Mouse (Mus musculus) intestine, embryonic 14.5 days (tissue): ENCODE measurements around the gene Tox3. TPM values are rescaled to one million over a fixed set of nuclear protein-coding genes. Genes with fewer than 3 reads are reported as not detected.
A peak's percentile ranks its signal among the peaks of the same experiment; 100 is the strongest.

Source experiments
- ATAC-seq: fragments of 200-750 bp; cut with Nextera tagmentation; replicated peaks from 2 replicates; pipeline ENCODE4 v1.8.0; 2017; ENCODE audit warnings: low read depth, moderate number of reproducible peaks, moderate TSS enrichment, moderate library complexity; ENCODE audit not compliant: low FRiP score, low TSS enrichment
- DNase-seq: peaks from one replicate; pipeline ENCODE4 v3.0.0-alpha.2; 2018; ENCODE audit warnings: low spot score
- H3K27ac ChIP-seq: fragments of 300-500 bp; sonication (generic); 2 replicates; pipeline ENCODE4 v1.5.1; 2014; ENCODE audit warnings: low read depth, mild to moderate bottlenecking, control low read depth
- H3K27me3 ChIP-seq: fragments of 300-500 bp; sonication (generic); replicated peaks from 2 replicates; pipeline ENCODE4 v1.6.1; 2014; ENCODE audit warnings: low read length, control low read depth; ENCODE audit not compliant: control insufficient read depth, insufficient read depth
- H3K36me3 ChIP-seq: fragments of 300-500 bp; sonication (generic); 2 replicates; pipeline ENCODE4 v1.6.1; 2014; ENCODE audit warnings: low read length, control low read depth; ENCODE audit not compliant: control insufficient read depth, insufficient read depth
- H3K4me1 ChIP-seq: fragments of 300-500 bp; sonication (generic); replicated peaks from 2 replicates; pipeline ENCODE4 v1.6.1; 2014; ENCODE audit warnings: low read length, control low read depth, mixed read lengths; ENCODE audit not compliant: control insufficient read depth, insufficient read depth
- H3K4me2 ChIP-seq: fragments of 300-500 bp; sonication (generic); 2 replicates; pipeline ENCODE4 v1.6.1; 2014; ENCODE audit warnings: low read length
- H3K4me3 ChIP-seq: fragments of 300-500 bp; sonication (generic); 2 replicates; pipeline ENCODE4 v1.5.1; 2014; ENCODE audit warnings: low read depth, low read length, control low read depth, mixed read lengths
- H3K9ac ChIP-seq: fragments of 300-500 bp; sonication (generic); 2 replicates; pipeline ENCODE4 v1.6.1; 2014; ENCODE audit warnings: mild to moderate bottlenecking, low read length
- H3K9me3 ChIP-seq: fragments of 300-500 bp; sonication (generic); 2 replicates; pipeline ENCODE4 v1.6.1; 2016; ENCODE audit warnings: low read length, control low read depth; ENCODE audit not compliant: control insufficient read depth
- whole genome bisulfite sequencing: fragments of 180-500 bp; shearing (Covaris S2); extraction: QIAGEN DNeasy Blood & Tissue Kit; methylation state at CpG from one replicate; pipeline ENCODE4 v1.1.7; 2014; 5-methylcytosine and 5-hydroxymethylcytosine counted together
- polyA plus RNA-seq: library from polyadenylated mRNA; unstranded; fragments of >200 nt; fragmentation: Nextera tagmentation; extraction: Ambion mirVana; gene quantifications from 2 replicates; pipeline ENCODE4 v1.2.1, GENCODE M21; 2014

Tox3 gene
- polyA plus RNA-seq, 1 experiment from 2014 or later: 8.5 TPM

DNA sequence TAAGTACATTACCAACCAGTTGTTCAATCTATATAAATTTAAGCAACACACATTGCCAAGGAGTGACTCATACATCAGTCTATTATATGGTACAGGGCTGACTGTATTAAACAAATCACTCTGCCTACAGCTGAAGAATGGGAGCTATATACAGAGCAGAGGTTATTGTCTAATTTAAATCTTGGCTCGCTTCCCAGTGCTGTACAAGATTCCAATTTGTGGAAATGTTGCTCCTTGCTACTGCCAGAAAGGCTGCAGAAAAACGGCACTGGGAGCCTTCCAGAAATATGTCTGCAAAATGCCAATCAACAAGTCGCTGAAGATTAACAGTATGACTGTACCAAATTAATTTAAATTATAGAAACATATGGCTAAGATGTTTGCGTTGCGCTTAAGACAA, 45.9 kb downstream of the Tox3 start:
- H3K27ac ChIP-seq: peak overlapping the region; percentile 77
- peak; percentile 88 for ATAC-seq
- H3K27me3 ChIP-seq: no peaks in the 10 kb centered on the region
- peaks cover 32% of the 10 kb centered on the region for H3K4me1 ChIP-seq
- H3K36me3 ChIP-seq: no peaks in the 10 kb centered on the region
- WGBS: 29% methylated on average over 5 of the region's 5 CpGs
- H3K9me3 ChIP-seq: peaks cover 5% of the 10 kb centered on the region; the same call in 1 of the 2 replicates
- no peak overlapping the region for H3K9ac ChIP-seq
- DNase-seq: peak; percentile 57
- no peak overlapping the region for H3K4me3 ChIP-seq
- peak overlapping the region; percentile 30 for H3K4me2 ChIP-seq

DNA sequence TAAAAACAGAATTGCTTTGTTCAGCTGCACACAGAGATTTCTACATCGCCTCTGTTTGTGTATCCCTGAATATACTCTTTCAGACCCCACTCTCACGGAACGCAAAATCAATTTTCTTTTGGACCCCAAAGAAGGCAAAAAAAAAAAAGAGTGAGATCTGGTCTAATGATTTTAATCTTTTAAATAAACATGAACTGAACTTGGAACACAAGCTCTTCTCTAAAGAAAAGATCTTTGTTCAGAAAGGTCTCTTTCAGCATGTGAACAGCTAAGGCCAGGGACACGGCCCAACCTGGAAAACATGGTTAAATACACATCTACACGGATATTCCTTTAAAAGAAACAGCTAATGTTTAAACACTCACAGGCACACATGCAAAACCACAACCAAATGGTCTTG, 46.6 kb downstream of the Tox3 start:
- Histone ChIP-seq H3K36me3 (no peaks in the 10 kb centered on the region), H3K4me1 (peaks cover 32% of the 10 kb centered on the region), H3K4me3 (no peak overlapping the region), H3K9me3 (peaks cover 2% of the 10 kb centered on the region; the same call in 1 of the 2 replicates), H3K4me2 (0 out of 2 replicates have a peak overlapping the region, but pooled peaks have one; percentile 1), H3K27ac (peak overlapping the region; percentile 77; the same call in 1 of the 2 replicates), H3K27me3 (no peaks in the 10 kb centered on the region), H3K9ac (no peak overlapping the region)
- DNase-seq (no peak), ATAC-seq (no peak)
- 40% methylated on average over 5 of the region's 5 CpGs for WGBS

DNA sequence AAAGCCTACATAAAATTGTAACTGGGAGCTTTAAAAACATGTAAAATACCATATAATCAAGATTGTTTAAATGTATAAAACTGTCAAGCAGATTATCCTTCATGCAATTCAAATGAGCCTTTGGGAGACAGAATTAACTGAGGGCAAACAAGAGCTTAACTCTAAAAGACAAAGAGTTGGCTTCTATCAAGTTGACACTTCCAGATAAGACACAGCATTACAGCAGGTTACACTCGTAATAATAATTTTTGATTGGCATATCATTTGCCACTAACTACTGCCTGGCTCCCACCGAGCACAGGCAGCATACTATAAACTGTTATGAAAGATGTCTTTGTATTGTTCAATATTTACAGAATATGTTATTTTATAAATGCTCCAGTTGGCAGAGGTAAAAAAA, 47.2 kb downstream of the Tox3 start:
- H3K27ac ChIP-seq: no peak overlapping the region
- H3K9me3 ChIP-seq: no peaks in the 10 kb centered on the region
- peaks cover 32% of the 10 kb centered on the region for H3K4me1 ChIP-seq
- H3K36me3 ChIP-seq: no peaks in the 10 kb centered on the region
- H3K4me2 ChIP-seq: no peak overlapping the region
- no peaks in the 10 kb centered on the region for H3K27me3 ChIP-seq
- DNase-seq (no peak), ATAC-seq (no peak)
- 16% methylated on average over 2 of the region's 2 CpGs for WGBS
- H3K4me3 ChIP-seq: no peak overlapping the region
- no peak overlapping the region for H3K9ac ChIP-seq

DNA sequence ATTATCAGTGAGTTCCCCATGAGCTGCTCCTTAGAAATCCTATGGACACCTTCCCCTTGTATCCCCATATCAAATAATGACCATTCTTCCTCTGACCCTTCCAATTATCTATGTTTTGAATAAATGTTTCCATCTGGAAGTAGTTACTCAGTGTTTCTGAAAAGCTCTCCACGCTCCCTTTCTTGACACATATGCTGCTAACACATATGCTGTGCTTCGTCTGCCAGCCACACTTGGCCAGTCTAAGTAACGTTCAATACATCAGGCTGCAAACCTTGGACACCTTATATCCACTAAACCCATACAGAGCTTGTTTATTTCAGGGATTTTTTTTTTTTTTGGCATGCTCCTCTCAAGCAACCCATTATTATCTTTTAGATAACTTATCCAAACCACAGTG, 54.1 kb downstream of the Tox3 start:
- no peak overlapping the region for H3K9ac ChIP-seq
- no peak overlapping the region for H3K4me2 ChIP-seq
- 0 out of 2 replicates have a peak, but pooled peaks cover 3% of the 10 kb centered on the region for H3K4me1 ChIP-seq
- 79% methylated on average over 3 of the region's 3 CpGs for WGBS
- no peak overlapping the region for H3K4me3 ChIP-seq
- ATAC-seq: no peak
- DNase-seq: no peak
- no peaks in the 10 kb centered on the region for H3K9me3 ChIP-seq
- H3K36me3 ChIP-seq: no peaks in the 10 kb centered on the region
- no peak overlapping the region for H3K27ac ChIP-seq
- no peaks in the 10 kb centered on the region for H3K27me3 ChIP-seq

DNA sequence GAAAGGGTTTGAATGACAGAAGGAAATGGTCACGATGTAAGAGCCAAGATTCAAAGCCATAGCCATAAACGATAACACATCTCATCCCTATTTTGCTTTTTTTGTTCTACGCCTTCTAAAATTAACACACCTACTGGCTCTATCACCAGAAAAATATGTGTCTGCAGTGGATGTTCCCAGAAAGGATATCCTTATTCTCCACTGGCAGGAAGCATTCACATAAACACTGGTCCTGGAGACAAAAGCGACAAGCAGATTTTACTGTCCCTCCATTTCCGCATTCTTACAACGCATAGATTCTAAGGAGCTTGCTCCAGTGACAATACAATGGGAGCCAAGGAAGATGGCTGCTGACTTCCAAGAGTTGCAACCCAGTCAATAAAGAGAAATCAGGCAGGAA, 57.3 kb downstream of the Tox3 start:
- no peaks in the 10 kb centered on the region for H3K9me3 ChIP-seq
- 0 out of 2 replicates have a peak, but pooled peaks cover 11% of the 10 kb centered on the region for H3K4me1 ChIP-seq
- no peak overlapping the region for H3K4me3 ChIP-seq
- H3K27ac ChIP-seq: no peak overlapping the region
- H3K36me3 ChIP-seq: no peaks in the 10 kb centered on the region
- DNase-seq: no peak
- ATAC-seq: no peak
- H3K4me2 ChIP-seq: no peak overlapping the region
- no peak overlapping the region for H3K9ac ChIP-seq
- no peaks in the 10 kb centered on the region for H3K27me3 ChIP-seq
- 79% methylated on average over 6 of the region's 6 CpGs for WGBS

DNA sequence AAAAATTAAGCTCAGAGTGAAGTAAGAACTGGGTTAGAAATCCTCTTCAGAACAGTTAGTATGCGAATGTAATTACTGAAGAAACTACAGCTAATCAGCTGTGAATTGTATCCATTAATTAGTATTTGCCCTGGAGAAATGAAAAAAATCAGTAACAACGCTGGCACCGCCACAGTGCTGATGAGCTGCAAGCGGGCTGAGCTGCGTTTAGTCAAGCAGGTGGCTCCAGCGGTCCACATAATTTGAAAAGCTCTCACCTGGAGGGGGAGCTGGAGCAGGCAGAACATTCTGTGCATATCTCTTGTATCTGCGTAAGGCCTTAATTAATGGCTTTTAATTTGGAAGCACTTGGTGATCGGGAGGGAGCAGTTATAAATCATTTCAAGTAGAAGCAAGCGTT, 71.4 kb downstream of the Tox3 start:
- Histone ChIP-seq H3K36me3 (no peaks in the 10 kb centered on the region), H3K4me2 (no peak overlapping the region), H3K4me1 (no peaks in the 10 kb centered on the region), H3K9ac (no peak overlapping the region), H3K27me3 (no peaks in the 10 kb centered on the region), H3K27ac (no peak overlapping the region), H3K4me3 (no peak overlapping the region), H3K9me3 (no peaks in the 10 kb centered on the region)
- 76% methylated on average over 9 of the region's 9 CpGs for WGBS
- ATAC-seq (no peak), DNase-seq (peak; percentile 38)

DNA sequence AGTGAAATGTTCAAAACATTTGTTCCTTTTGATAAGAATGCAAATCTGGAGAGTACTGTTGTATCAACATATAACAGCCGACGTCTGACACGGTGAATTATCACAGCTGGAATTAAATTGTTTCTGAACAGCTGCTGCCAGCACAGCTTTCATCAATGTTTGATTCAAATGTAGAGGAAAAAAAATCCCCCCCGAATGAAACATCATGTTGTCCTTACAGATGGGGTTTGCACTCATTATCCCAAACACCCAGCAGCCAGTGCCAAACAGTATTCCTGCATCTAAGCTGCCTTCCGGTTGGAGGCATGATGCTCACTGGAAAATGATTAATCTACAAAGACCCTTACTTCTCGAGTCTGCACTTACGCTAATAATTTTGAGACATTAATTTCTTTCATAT, 75.0 kb downstream of the Tox3 start:
- H3K4me3 ChIP-seq: no peak overlapping the region
- WGBS: 62% methylated on average over 7 of the region's 7 CpGs
- no peak overlapping the region for H3K27ac ChIP-seq
- no peaks in the 10 kb centered on the region; the same call in 1 of the 2 replicates for H3K4me1 ChIP-seq
- no peaks in the 10 kb centered on the region for H3K9me3 ChIP-seq
- no peaks in the 10 kb centered on the region for H3K27me3 ChIP-seq
- H3K9ac ChIP-seq: no peak overlapping the region
- no peak for ATAC-seq
- H3K36me3 ChIP-seq: peaks cover 6% of the 10 kb centered on the region; the same call in 1 of the 2 replicates
- no peak overlapping the region for H3K4me2 ChIP-seq
- DNase-seq: no peak

DNA sequence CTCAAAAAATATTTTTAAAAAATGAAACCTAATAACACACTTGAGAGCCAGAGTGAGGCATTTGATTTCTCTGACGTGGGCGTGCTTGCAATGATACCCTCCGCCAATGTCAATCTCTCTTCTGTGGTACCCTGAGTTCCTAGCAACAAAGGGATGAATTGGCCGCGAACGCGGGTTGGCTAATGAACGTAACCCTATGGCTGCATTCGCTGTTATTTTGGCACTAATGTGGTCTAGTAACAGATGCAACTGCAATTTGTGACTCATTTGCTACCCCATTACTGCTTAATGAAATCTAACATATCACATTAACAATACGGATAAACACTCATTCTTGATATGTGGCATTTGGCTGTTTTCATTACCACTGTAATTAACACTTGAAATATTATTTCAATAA, 76.2 kb downstream of the Tox3 start:
- Histone ChIP-seq H3K27ac (no peak overlapping the region), H3K4me2 (no peak overlapping the region), H3K27me3 (no peaks in the 10 kb centered on the region), H3K4me1 (no peaks in the 10 kb centered on the region; the same call in 1 of the 2 replicates), H3K36me3 (peaks cover 6% of the 10 kb centered on the region; the same call in 1 of the 2 replicates), H3K9me3 (no peaks in the 10 kb centered on the region), H3K9ac (no peak overlapping the region), H3K4me3 (no peak overlapping the region)
- WGBS: 94% methylated on average over 10 of the region's 10 CpGs
- ATAC-seq (no peak), DNase-seq (no peak)

DNA sequence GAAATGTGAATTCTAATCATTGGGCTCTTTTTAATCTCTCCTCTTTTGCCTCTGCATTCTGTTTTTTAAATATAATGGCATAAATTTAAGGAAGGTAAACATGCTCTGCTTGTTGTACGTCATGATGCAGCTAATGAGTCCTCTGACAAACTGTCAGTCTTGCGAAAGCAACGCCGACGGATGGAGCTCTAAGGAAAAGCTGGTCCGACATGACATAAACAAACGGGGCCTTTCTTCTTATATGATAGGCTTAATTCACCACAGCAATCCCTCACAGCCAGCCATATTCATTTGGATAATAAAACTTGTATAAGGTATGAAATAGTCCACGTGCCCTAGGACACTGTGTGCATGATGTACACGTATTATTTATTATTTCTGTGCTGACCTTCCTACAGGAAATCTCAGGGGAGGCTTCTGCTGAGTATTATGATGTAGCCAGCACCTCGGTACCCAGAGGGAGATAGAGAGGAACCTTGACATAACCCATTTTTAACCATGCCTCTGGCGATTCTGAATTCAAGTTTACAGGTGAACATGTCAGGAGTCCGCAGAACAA, 80.4 kb downstream of the Tox3 start:
- Histone ChIP-seq H3K4me2 (no peak overlapping the region), H3K9me3 (no peaks in the 10 kb centered on the region), H3K4me3 (no peak overlapping the region), H3K27ac (no peak overlapping the region), H3K4me1 (no peaks in the 10 kb centered on the region; the same call in 1 of the 2 replicates), H3K9ac (no peak overlapping the region), H3K27me3 (no peaks in the 10 kb centered on the region), H3K36me3 (peaks cover 6% of the 10 kb centered on the region; the same call in 1 of the 2 replicates)
- DNase-seq (no peak), ATAC-seq (no peak)
- 57% methylated on average over 12 of the region's 12 CpGs for WGBS
